Mouse (Mus musculus) megakaryocyte, embryonic 14.5 days (primary cell): ENCODE data around the gene Mrpl38.

Experiments
- FLI1 ChIP-seq: IDR thresholded peaks from 2 replicates; pipeline ENCODE4 v1.6.1; 2012; ENCODE audit warnings: low read length, inconsistent platforms, mixed read lengths
- GATA1 ChIP-seq: IDR thresholded peaks from 3 replicates; pipeline ENCODE4 v1.6.1; 2012; ENCODE audit warnings: mixed read lengths, low read length, inconsistent platforms, borderline replicate concordance

- TF ChIP-seq GATA1 (no peak), FLI1 (no peak)
These were observed 30.8 kb downstream of the Mrpl38 start for GRCm38 (mm10) chr11:116107777-116108285.
